Mouse (Mus musculus) hindbrain, embryonic 15.5 days (tissue): Measurements from ENCODE around the gene Nfic. TPM values are rescaled to one million over a fixed set of nuclear protein-coding genes. Genes with fewer than 3 reads are reported as not detected.

Experiments used
- ATAC-seq: fragments of 200-750 bp; cut with Nextera tagmentation; 2 replicates; pipeline ENCODE4 v1.8.0; 2017; ENCODE audit warnings: low read depth, moderate number of reproducible peaks, moderate TSS enrichment; ENCODE audit not compliant: low FRiP score
- H3K27ac ChIP-seq: fragments of 300-500 bp; sonication (generic); replicated peaks from 2 replicates; pipeline ENCODE4 v1.5.1; 2015; ENCODE audit warnings: mild to moderate bottlenecking, inconsistent platforms
- H3K27me3 ChIP-seq: fragments of 300-500 bp; sonication (generic); 2 replicates; pipeline ENCODE4 v1.6.1; 2015; ENCODE audit warnings: control low read depth, inconsistent platforms
- H3K36me3 ChIP-seq: fragments of 300-500 bp; sonication (generic); 2 replicates; pipeline ENCODE4 v1.6.1; 2015; ENCODE audit warnings: control low read depth, inconsistent platforms
- H3K4me1 ChIP-seq: fragments of 300-500 bp; sonication (generic); replicated peaks from 2 replicates; pipeline ENCODE4 v1.6.1; 2015; ENCODE audit warnings: control low read depth, inconsistent platforms
- H3K4me2 ChIP-seq: fragments of 300-500 bp; sonication (generic); 2 replicates; pipeline ENCODE4 v1.6.1; 2015; ENCODE audit warnings: moderate library complexity, mild to moderate bottlenecking, inconsistent platforms
- H3K4me3 ChIP-seq: fragments of 300-500 bp; sonication (generic); 2 replicates; pipeline ENCODE4 v1.5.1; 2015; ENCODE audit warnings: mild to moderate bottlenecking, inconsistent platforms
- H3K9ac ChIP-seq: fragments of 300-500 bp; sonication (generic); 2 replicates; pipeline ENCODE4 v1.6.1; 2015; ENCODE audit warnings: inconsistent platforms
- H3K9me3 ChIP-seq: fragments of 300-500 bp; sonication (generic); 2 replicates; pipeline ENCODE4 v1.6.1; 2016; ENCODE audit warnings: control low read depth, inconsistent platforms
- WGBS: fragments of 180-500 bp; shearing (Covaris S2); methylation state at CpG from one replicate; pipeline ENCODE4 v1.1.7; 2015; 5-methylcytosine and 5-hydroxymethylcytosine counted together
- polyA plus RNA-seq: library from polyadenylated mRNA; unstranded; fragments of >200 nt; fragmentation: Nextera tagmentation; extraction: Ambion mirVana; gene quantifications from 2 replicates; pipeline ENCODE4 v1.2.1, GENCODE M21; 2015

The Nfic gene
- polyA plus RNA-seq, 1 experiment from 2014 or later, result 26.6 TPM

- ATAC-seq, result peak; percentile 16
- Histone ChIP-seq H3K9ac (peak overlapping the region; percentile 37), H3K4me3 (peak overlapping the region; percentile 30), H3K4me2 (peak overlapping the region; percentile 61), H3K27ac (peak overlapping the region; percentile 32; the same call in 1 of the 2 replicates), H3K27me3 (peaks cover 12% of the 10 kb centered on the region; the same call in 1 of the 2 replicates), H3K9me3 (no peaks in the 10 kb centered on the region), H3K36me3 (no peaks in the 10 kb centered on the region), H3K4me1 (peaks cover 46% of the 10 kb centered on the region)
- 63% methylated on average over 21 of the region's 21 CpGs for WGBS
Measured at GRCm38 (mm10) chr10:81432169-81432867, 23.1 kb downstream of the Nfic start.

- H3K27ac ChIP-seq, result peak overlapping the region; percentile 95
- H3K36me3 ChIP-seq, result no peaks in the 10 kb centered on the region
- H3K4me2 ChIP-seq, result peak overlapping the region; percentile 69
- peak overlapping the region; percentile 85 for H3K4me3 ChIP-seq
- peak overlapping the region; percentile 93 for H3K9ac ChIP-seq
- peaks cover 14% of the 10 kb centered on the region; the same call in 1 of the 2 replicates for H3K27me3 ChIP-seq
- peaks cover 53% of the 10 kb centered on the region for H3K4me1 ChIP-seq
- no peak for ATAC-seq
- 13% methylated on average over 15 of the region's 15 CpGs for WGBS
- H3K9me3 ChIP-seq, result no peaks in the 10 kb centered on the region
Measured at GRCm38 (mm10) chr10:81431526-81432168, 23.8 kb downstream of the Nfic start.

- Histone ChIP-seq H3K9ac (peak overlapping the region; percentile 93), H3K4me1 (peaks cover 59% of the 10 kb centered on the region)
- WGBS, result 1% methylated on average over 49 of the region's 70 CpGs
Measured at GRCm38 (mm10) chr10:81430831-81431525, 24.5 kb downstream of the Nfic start.

GRCm38 (mm10) chr10:81430141-81430830 is 25.1 kb downstream of the Nfic start:
- peak; percentile 17 for ATAC-seq
- under 1% methylated on average over 63 of the region's 89 CpGs for WGBS
- Histone ChIP-seq H3K9ac (peak overlapping the region; percentile 93), H3K27ac (peak overlapping the region; percentile 95), H3K4me1 (peaks cover 65% of the 10 kb centered on the region), H3K4me2 (peak overlapping the region; percentile 69), H3K4me3 (peak overlapping the region; percentile 85), H3K9me3 (no peaks in the 10 kb centered on the region), H3K27me3 (peaks cover 18% of the 10 kb centered on the region; the same call in 1 of the 2 replicates), H3K36me3 (no peaks in the 10 kb centered on the region)

More at GRCm38 (mm10) chr10:81430831-81431525, 24.5 kb downstream of the Nfic start:
- peak overlapping the region; percentile 95 for H3K27ac ChIP-seq
- H3K36me3 ChIP-seq, result no peaks in the 10 kb centered on the region
- ATAC-seq, result peak; percentile 14; the same call in 1 of the 2 replicates
- H3K4me3 ChIP-seq, result peak overlapping the region; percentile 85
- peaks cover 14% of the 10 kb centered on the region; the same call in 1 of the 2 replicates for H3K27me3 ChIP-seq
- no peaks in the 10 kb centered on the region for H3K9me3 ChIP-seq
- H3K4me2 ChIP-seq, result peak overlapping the region; percentile 69

- peak; percentile 4; the same call in 1 of the 2 replicates for ATAC-seq
- WGBS, result under 1% methylated on average over 19 of the region's 20 CpGs
- peaks cover 20% of the 10 kb centered on the region; the same call in 1 of the 2 replicates for H3K27me3 ChIP-seq
- H3K4me3 ChIP-seq, result peak overlapping the region; percentile 85
- no peaks in the 10 kb centered on the region for H3K9me3 ChIP-seq
- peak overlapping the region; percentile 69 for H3K4me2 ChIP-seq
- peaks cover 65% of the 10 kb centered on the region for H3K4me1 ChIP-seq
- H3K27ac ChIP-seq, result peak overlapping the region; percentile 95
- H3K9ac ChIP-seq, result peak overlapping the region; percentile 93
- no peaks in the 10 kb centered on the region for H3K36me3 ChIP-seq
Measured at GRCm38 (mm10) chr10:81429605-81430061, 25.8 kb downstream of the Nfic start.

GRCm38 (mm10) chr10:81429092-81429491 is 26.3 kb downstream of the Nfic start:
- WGBS, result 11% methylated on average over 2 of the region's 2 CpGs
- peaks cover 69% of the 10 kb centered on the region for H3K4me1 ChIP-seq
- no peak for ATAC-seq
- H3K36me3 ChIP-seq, result no peaks in the 10 kb centered on the region
- no peak overlapping the region for H3K27ac ChIP-seq
- H3K9ac ChIP-seq, result no peak overlapping the region
- peak overlapping the region; percentile 85 for H3K4me3 ChIP-seq
- no peaks in the 10 kb centered on the region for H3K9me3 ChIP-seq
- H3K4me2 ChIP-seq, result peak overlapping the region; percentile 69
- peaks cover 20% of the 10 kb centered on the region; the same call in 1 of the 2 replicates for H3K27me3 ChIP-seq

GRCm38 (mm10) chr10:81428507-81428870 is 26.9 kb downstream of the Nfic start:
- Histone ChIP-seq H3K27me3 (peaks cover 20% of the 10 kb centered on the region; the same call in 1 of the 2 replicates), H3K4me3 (no peak overlapping the region), H3K4me1 (peaks cover 66% of the 10 kb centered on the region), H3K4me2 (no peak overlapping the region), H3K27ac (no peak overlapping the region), H3K9me3 (no peaks in the 10 kb centered on the region), H3K36me3 (no peaks in the 10 kb centered on the region), H3K9ac (no peak overlapping the region)
- 87% methylated on average over 7 of the region's 7 CpGs for WGBS
- ATAC-seq, result no peak

- Histone ChIP-seq H3K27me3 (peaks cover 20% of the 10 kb centered on the region; the same call in 1 of the 2 replicates), H3K4me1 (peaks cover 61% of the 10 kb centered on the region), H3K9me3 (no peaks in the 10 kb centered on the region), H3K4me3 (no peak overlapping the region), H3K9ac (no peak overlapping the region), H3K27ac (no peak overlapping the region), H3K4me2 (no peak overlapping the region), H3K36me3 (no peaks in the 10 kb centered on the region)
- 78% methylated on average over 8 of the region's 8 CpGs for WGBS
- no peak for ATAC-seq
Measured at GRCm38 (mm10) chr10:81427804-81428506, 27.5 kb downstream of the Nfic start.

- H3K9ac ChIP-seq, result no peak overlapping the region
- peaks cover 56% of the 10 kb centered on the region for H3K4me1 ChIP-seq
- H3K27me3 ChIP-seq, result peaks cover 20% of the 10 kb centered on the region; the same call in 1 of the 2 replicates
- no peak overlapping the region for H3K27ac ChIP-seq
- H3K9me3 ChIP-seq, result no peaks in the 10 kb centered on the region
- H3K4me2 ChIP-seq, result peak overlapping the region; percentile 78
- no peaks in the 10 kb centered on the region for H3K36me3 ChIP-seq
- WGBS, result 25% methylated on average over 3 of the region's 3 CpGs
- no peak for ATAC-seq
- peak overlapping the region; percentile 48 for H3K4me3 ChIP-seq
Measured at GRCm38 (mm10) chr10:81427327-81427726, 28.1 kb downstream of the Nfic start.

- ATAC-seq, result no peak
- H3K4me1 ChIP-seq, result peaks cover 56% of the 10 kb centered on the region
- under 1% methylated on average over 36 of the region's 38 CpGs for WGBS
Measured at GRCm38 (mm10) chr10:81426897-81427296, 28.5 kb downstream of the Nfic start.

More at GRCm38 (mm10) chr10:81426897-81427296, 28.5 kb downstream of the Nfic start:
- Histone ChIP-seq H3K4me2 (peak overlapping the region; percentile 78), H3K36me3 (no peaks in the 10 kb centered on the region), H3K27me3 (peaks cover 20% of the 10 kb centered on the region; the same call in 1 of the 2 replicates), H3K27ac (no peak overlapping the region), H3K9ac (peak overlapping the region; percentile 53), H3K9me3 (no peaks in the 10 kb centered on the region), H3K4me3 (peak overlapping the region; percentile 48)
